Mouse (Mus musculus) testis, adult 2 months (tissue): Measurements from ENCODE around the gene Fry.

Experiments
- CTCF ChIP-seq: fragments of 200-500 bp; IDR thresholded peaks from 2 replicates; pipeline ENCODE4 v1.5.1; 2012; ENCODE audit warnings: low read depth, mild to moderate bottlenecking, inconsistent platforms, low read length, moderate library complexity; ENCODE audit not compliant: control insufficient read depth, insufficient read depth, insufficient replicate concordance
- POLR2A ChIP-seq: fragments of 200-500 bp; IDR thresholded peaks from 2 replicates; pipeline ENCODE4 v1.6.1; 2012; ENCODE audit warnings: low read depth, mild to moderate bottlenecking, inconsistent platforms, low read length, moderate library complexity; ENCODE audit not compliant: control insufficient read depth

DNA sequence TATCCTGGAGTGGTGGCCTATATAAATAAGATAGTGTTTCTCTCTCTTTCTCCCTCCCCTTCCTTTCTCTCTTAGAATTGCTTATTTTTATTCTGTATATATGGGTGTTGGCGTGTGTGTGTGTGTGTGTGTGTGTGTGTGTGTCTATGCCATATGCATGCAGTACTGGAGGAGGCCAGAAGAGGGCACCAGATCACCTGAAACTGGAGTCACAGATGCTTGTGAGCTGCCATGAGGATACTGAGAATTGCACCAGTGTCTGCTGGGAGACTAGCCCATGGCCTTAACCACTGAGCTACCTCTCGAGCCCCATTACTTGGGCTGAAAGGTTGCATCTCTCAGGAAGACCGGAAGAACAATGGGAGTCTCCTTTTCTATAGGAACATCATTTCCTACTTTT, 149.8 kb downstream of the Fry start:
- TF ChIP-seq CTCF = peak; percentile 45; the same call in 1 of the 2 replicates
- no peak for TF ChIP-seq POLR2A
